Mouse (Mus musculus): ENCODE measurements at regions not wholly inside any gene's neighbourhood (a gene's known extent, or its start where the extent isn't known, plus 50 kb on each side); places are given as distances from the start of the nearest gene placed in this dataset.
A peak's percentile ranks its signal among the peaks of the same experiment; 100 is the strongest.

DNA sequence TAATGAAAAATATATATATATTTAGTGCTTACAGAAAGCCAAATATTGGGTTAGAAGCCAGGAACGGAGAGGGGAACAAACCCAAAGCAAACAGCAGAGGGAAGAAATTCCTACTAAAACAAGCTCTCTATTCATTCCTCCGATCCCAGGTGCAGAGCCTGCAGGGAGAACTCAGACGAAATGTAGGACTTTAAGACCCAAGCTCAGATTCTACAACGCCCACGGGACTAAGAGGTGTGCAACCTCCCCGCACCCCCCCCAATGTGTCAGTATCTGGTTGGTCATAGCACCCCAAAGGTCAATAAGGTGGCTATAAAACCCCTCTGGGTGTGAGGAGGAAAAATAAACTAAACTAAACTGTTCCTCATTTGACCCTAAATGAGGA is 616.9 kb upstream of the Adam5 start:
- H3K27ac ChIP-seq (ENCODE audit: insufficient read depth, low read length), result no peak overlapping the region
- H3K4me3 ChIP-seq (ENCODE audit: insufficient read depth, low read length), result no peak overlapping the region
- TF ChIP-seq POLR2A (IDR thresholded peaks at IDR 0.05; ENCODE audit: low read depth, low read length), result no peak
- H3K4me1 ChIP-seq (ENCODE audit: control insufficient read depth, insufficient read depth, low read length), result no peaks in the 10 kb centered on the region; the same call in none of the 2 replicates

DNA sequence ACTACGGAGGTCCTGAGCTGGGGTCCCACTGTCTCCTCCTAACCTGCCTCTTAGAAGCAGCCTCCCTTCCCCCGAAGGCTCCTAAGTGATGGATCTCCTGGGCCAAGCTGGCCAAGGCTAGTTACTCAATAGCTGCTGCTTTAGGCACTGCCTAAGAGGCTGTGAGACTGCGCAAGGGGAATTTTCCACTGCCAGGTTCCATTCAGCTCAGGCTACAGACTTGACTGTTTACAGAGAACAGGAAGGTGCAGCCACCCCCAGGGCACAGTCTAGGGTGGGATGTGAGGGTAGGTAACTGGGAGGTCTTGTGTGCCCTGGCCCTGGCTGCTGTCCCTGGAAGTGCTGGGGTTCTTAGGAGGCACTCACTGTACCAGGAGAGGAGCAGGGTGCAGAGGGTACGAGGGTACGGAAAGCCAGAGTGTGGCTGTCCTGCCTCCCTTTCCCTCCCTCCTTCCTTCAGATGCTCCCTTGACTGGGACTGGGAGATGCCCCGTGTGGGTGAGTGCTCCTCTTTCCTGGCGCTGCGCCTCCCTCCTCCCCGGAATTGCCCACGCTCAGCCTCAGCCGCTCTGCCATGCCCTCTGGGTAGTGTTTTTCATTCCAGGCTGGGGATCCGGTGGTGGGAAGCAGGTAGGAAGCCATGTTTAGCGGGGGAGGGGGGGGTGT is 616.4 kb upstream of the Adam5 start:
- no peak for TF ChIP-seq CTCF (IDR thresholded peaks at IDR 0.05; ENCODE audit: borderline replicate concordance, insufficient read depth, low read length)
- peak; percentile 59 for TF ChIP-seq POLR2A (IDR thresholded peaks at IDR 0.05; ENCODE audit: low read depth, low read length)
- H3K27ac ChIP-seq (ENCODE audit: insufficient read depth, low read length), result peak overlapping the region; percentile 22
- no peaks in the 10 kb centered on the region; the same call in none of the 2 replicates for H3K4me1 ChIP-seq (ENCODE audit: control insufficient read depth, insufficient read depth, low read length)
- H3K4me3 ChIP-seq (ENCODE audit: insufficient read depth, low read length), result no peak overlapping the region

DNA sequence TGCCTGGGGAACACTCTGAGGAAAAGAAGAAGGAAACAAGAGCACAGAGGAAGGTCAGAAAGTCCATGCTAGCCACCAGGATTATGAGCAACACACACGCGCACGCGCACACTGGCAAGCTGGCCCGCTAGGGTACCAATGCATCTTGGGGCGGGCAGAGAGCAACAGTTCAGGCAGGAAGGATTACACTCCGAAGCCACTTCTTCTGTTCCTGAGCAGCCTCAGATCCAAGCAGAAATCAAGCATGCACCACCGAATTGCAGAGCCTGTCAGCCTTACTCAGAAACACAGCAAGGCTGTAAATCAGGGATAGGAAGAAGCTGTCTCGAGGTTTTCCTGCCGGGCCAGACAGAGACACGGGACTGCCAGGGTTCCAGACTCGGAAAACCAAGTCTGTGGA is 615.8 kb upstream of the Adam5 start:
- TF ChIP-seq CTCF (IDR thresholded peaks at IDR 0.05; ENCODE audit: borderline replicate concordance, insufficient read depth, low read length) (no peak), POLR2A (IDR thresholded peaks at IDR 0.05; ENCODE audit: low read depth, low read length) (no peak)
- Histone ChIP-seq H3K4me3 (ENCODE audit: insufficient read depth, low read length) (no peak overlapping the region), H3K27ac (ENCODE audit: insufficient read depth, low read length) (peak overlapping the region; percentile 22), H3K4me1 (ENCODE audit: control insufficient read depth, insufficient read depth, low read length) (no peaks in the 10 kb centered on the region; the same call in none of the 2 replicates)

DNA sequence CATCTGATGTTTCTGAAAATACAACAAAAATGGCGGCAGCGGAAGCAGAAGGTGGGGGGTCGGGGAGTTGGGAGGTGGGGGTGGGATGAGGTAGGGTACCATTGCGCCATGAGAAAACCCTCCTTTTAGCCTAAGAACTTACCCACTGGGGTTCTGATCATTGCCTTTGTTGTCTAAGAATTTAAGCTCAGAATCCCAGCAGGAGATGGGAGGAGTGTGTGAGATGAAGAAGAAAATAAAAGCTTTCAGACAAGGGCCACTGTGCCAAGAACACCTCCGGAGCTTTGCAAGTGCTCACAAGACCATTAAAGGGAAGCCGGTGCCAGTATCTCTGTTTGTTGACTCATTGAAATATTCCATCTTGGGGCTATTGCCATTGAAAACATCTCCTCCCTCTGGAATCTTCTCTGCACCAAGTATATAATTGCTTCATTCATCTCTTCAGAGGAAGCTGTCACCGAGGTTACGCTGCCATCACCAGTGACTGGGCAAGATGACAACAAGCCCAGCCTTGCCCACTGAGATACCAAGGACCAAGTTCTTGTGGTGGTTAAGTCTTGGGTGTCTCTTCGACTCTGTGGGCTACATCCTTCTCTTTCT is 614.0 kb upstream of the Adam5 start:
- TF ChIP-seq CTCF (IDR thresholded peaks at IDR 0.05; ENCODE audit: borderline replicate concordance, insufficient read depth, low read length) (no peak), POLR2A (IDR thresholded peaks at IDR 0.05; ENCODE audit: low read depth, low read length) (no peak)
- Histone ChIP-seq H3K4me1 (ENCODE audit: control insufficient read depth, insufficient read depth, low read length) (no peaks in the 10 kb centered on the region; the same call in none of the 2 replicates), H3K4me3 (ENCODE audit: insufficient read depth, low read length) (no peak overlapping the region), H3K27ac (ENCODE audit: insufficient read depth, low read length) (no peak overlapping the region)

DNA sequence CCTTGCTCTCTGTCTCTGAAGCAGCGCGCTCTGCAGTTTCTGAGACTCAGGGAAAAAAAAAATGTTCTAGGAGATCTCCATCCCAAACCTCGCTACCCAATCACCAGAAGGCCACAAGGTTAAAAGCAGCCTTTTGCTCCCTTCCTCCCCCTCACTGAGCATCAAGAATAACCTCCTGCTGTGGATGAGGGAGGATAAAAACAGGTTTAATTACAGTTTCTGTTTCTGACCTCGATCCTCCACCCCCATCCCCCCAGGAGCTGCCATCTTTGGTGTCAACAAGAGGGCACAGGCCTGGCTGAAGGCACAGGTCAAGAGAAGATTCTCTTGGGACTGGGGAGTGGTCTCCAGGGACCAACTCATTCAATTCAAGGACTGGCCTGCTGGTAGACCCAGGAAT is 613.0 kb upstream of the Adam5 start:
- Histone ChIP-seq H3K27ac (ENCODE audit: insufficient read depth, low read length) (no peak overlapping the region), H3K4me1 (ENCODE audit: control insufficient read depth, insufficient read depth, low read length) (no peaks in the 10 kb centered on the region; the same call in none of the 2 replicates), H3K4me3 (ENCODE audit: insufficient read depth, low read length) (no peak overlapping the region)
- TF ChIP-seq CTCF (IDR thresholded peaks at IDR 0.05; ENCODE audit: borderline replicate concordance, insufficient read depth, low read length) (no peak), POLR2A (IDR thresholded peaks at IDR 0.05; ENCODE audit: low read depth, low read length) (no peak)

DNA sequence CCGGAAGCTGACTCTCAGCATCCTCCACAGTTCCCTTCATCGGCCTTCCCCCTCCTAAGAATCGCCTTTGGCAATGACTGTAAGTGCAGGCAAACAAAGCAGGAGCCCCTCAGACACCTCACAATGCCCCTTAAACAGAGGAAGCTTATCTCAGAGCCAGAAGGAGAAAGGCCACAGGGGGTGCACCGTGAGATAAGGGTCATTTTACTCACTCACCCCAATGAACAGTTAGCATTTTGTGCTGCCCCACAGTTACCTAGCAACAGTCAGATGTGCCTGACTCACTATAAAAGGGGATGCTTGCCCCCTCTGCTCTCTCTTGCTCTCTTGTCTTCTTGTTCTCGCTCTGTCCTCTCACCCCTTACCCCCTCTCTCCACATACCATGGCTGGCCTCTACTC is 606.4 kb upstream of the Adam5 start:
- no peak overlapping the region for H3K27ac ChIP-seq (ENCODE audit: insufficient read depth, low read length)
- H3K4me1 ChIP-seq (ENCODE audit: control insufficient read depth, insufficient read depth, low read length), result peaks cover 5% of the 10 kb centered on the region
- no peak overlapping the region for H3K4me3 ChIP-seq (ENCODE audit: insufficient read depth, low read length)
- no peak for TF ChIP-seq CTCF (IDR thresholded peaks at IDR 0.05; ENCODE audit: borderline replicate concordance, insufficient read depth, low read length)
- TF ChIP-seq POLR2A (IDR thresholded peaks at IDR 0.05; ENCODE audit: low read depth, low read length), result no peak

DNA sequence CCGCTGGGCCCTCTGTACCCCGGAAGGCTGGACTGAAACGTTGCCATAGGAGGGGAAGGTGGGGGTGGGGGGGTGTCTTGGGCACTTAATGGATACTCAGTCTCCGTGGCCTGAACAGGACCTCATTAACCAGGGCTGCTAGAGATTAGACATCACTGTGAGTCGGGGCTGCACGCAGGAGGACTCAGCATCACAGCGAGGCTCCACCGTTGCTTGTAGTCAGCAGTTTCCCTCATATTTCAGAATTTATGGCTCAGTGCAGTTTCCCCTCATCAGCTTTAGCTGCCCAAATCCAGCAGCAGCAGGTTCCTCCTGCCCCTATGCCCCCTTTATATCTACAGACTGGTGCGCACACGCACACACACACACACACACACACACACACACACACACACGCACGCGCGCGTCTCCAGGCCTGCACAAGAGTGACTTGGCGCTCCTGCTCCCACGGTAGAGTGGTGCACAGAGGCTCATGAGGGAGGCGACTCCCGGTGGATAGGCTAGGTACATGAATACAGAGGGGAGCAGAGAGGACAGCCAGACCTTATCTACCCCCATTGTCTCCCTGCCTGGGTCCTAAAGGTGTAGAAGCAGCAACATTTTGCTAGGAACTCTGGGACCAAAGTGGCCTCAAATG is 605.8 kb upstream of the Adam5 start:
- peaks cover 5% of the 10 kb centered on the region for H3K4me1 ChIP-seq (ENCODE audit: control insufficient read depth, insufficient read depth, low read length)

DNA sequence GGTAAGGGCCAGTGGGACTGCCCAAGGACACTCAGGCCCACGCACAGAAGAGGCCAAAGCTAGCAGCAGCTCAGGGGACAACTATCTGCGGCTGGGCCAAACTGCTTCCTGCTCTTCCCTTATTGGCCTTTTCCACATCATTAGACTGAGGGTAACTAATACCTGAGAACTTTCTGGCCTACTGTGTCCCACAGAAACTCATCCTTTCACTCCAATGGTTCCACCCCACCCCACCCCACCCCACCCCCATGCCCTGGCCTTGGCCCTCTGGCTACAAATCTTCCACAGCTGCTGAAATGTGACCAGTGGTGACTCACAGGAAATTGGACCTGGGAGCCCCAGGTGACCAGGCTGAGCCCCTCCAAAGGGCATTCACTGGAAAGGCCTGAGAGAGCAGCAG is 604.6 kb upstream of the Adam5 start:
- TF ChIP-seq CTCF (IDR thresholded peaks at IDR 0.05; ENCODE audit: borderline replicate concordance, insufficient read depth, low read length) (no peak), POLR2A (IDR thresholded peaks at IDR 0.05; ENCODE audit: low read depth, low read length) (no peak)
- Histone ChIP-seq H3K27ac (ENCODE audit: insufficient read depth, low read length) (no peak overlapping the region), H3K4me3 (ENCODE audit: insufficient read depth, low read length) (no peak overlapping the region), H3K4me1 (ENCODE audit: control insufficient read depth, insufficient read depth, low read length) (peaks cover 5% of the 10 kb centered on the region)

More for the DNA sequence above, 605.8 kb upstream of the Adam5 start:
- no peak for TF ChIP-seq CTCF (IDR thresholded peaks at IDR 0.05; ENCODE audit: borderline replicate concordance, insufficient read depth, low read length)
- Histone ChIP-seq H3K4me3 (ENCODE audit: insufficient read depth, low read length) (no peak overlapping the region), H3K27ac (ENCODE audit: insufficient read depth, low read length) (no peak overlapping the region)

DNA sequence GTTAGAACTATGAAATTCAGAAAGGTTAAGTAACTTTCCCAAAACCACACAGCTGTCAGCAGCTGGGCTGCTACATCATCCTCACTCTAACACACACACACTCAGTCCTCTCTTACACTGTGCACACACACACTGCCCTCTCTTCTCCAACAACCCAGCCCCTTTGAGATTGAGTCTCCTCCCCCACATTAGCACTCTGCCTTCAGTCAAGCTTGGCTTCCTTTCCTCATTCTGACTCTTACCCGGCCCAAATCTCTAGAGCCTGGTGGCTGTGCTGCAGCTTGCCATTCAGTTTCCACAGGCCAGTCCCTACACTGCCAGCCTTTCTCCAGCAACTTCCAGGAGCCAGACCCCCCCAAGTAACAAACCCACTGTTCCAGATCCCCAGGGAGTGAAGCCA is 602.0 kb upstream of the Adam5 start:
- no peak for TF ChIP-seq POLR2A (IDR thresholded peaks at IDR 0.05; ENCODE audit: low read depth, low read length)
- TF ChIP-seq CTCF (IDR thresholded peaks at IDR 0.05; ENCODE audit: borderline replicate concordance, insufficient read depth, low read length), result no peak
- Histone ChIP-seq H3K4me3 (ENCODE audit: insufficient read depth, low read length) (no peak overlapping the region), H3K4me1 (ENCODE audit: control insufficient read depth, insufficient read depth, low read length) (peaks cover 5% of the 10 kb centered on the region), H3K27ac (ENCODE audit: insufficient read depth, low read length) (no peak overlapping the region)

DNA sequence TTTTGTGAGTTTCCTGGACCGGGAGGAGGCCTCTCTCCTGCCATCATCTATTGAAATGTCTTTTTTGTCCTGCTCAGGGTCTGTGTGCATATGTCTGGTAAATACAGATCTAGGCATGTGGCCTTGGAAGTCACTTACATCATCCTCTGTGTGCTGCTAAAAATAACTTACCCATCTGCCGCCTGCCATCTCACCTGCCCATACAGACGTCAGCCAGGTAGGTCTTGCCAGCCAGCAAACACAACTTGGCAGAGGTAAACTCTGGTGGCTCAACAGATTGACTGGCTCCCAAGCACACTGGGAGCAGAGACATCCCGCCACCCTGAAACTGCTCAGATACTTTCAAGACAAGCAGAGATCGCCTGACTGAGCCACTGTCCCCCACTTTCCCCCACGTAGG is 597.3 kb upstream of the Adam5 start:
- Histone ChIP-seq H3K4me3 (ENCODE audit: insufficient read depth, low read length) (no peak overlapping the region), H3K4me1 (ENCODE audit: control insufficient read depth, insufficient read depth, low read length) (no peaks in the 10 kb centered on the region; the same call in 1 of the 2 replicates), H3K27ac (ENCODE audit: insufficient read depth, low read length) (no peak overlapping the region)
- TF ChIP-seq POLR2A (IDR thresholded peaks at IDR 0.05; ENCODE audit: low read depth, low read length), result no peak
- TF ChIP-seq CTCF (IDR thresholded peaks at IDR 0.05; ENCODE audit: borderline replicate concordance, insufficient read depth, low read length), result no peak

Measured in embryonic fibroblast, embryonic 13.5 days (primary cell).